Mouse (Mus musculus) limb, embryonic 10.5 days (tissue): Measurements from ENCODE around the gene Lamtor4. TPM values are rescaled to one million over a fixed set of nuclear protein-coding genes. Genes with fewer than 3 reads are reported as not detected.

ENCODE experiments used
- DNase-seq: peaks from one replicate; pipeline ENCODE4 v3.0.0-alpha.2; 2017; ENCODE audit warnings: low spot score
- H3K27ac ChIP-seq: fragments of 300-500 bp; sonication (generic); 2 replicates; pipeline ENCODE4 v1.5.1; 2016; ENCODE audit warnings: mild to moderate bottlenecking
- H3K27me3 ChIP-seq: fragments of 300-500 bp; sonication (generic); 2 replicates; pipeline ENCODE4 v1.6.1; 2016; ENCODE audit warnings: low read depth, mild to moderate bottlenecking; ENCODE audit not compliant: poor library complexity, severe bottlenecking
- H3K36me3 ChIP-seq: fragments of 300-500 bp; sonication (generic); 2 replicates; pipeline ENCODE4 v1.6.1; 2016; ENCODE audit warnings: mild to moderate bottlenecking, moderate library complexity
- H3K4me1 ChIP-seq: fragments of 300-500 bp; sonication (generic); 2 replicates; pipeline ENCODE4 v1.6.1; 2016
- H3K4me3 ChIP-seq: fragments of 300-500 bp; sonication (generic); 2 replicates; pipeline ENCODE4 v1.5.1; 2016; ENCODE audit warnings: mild to moderate bottlenecking, moderate library complexity
- H3K9me3 ChIP-seq: fragments of 300-500 bp; sonication (generic); replicated peaks from 2 replicates; pipeline ENCODE4 v1.6.1; 2016; ENCODE audit warnings: mild to moderate bottlenecking
- WGBS: fragments of 180-500 bp; shearing (Covaris S2); methylation state at CpG from one replicate; pipeline ENCODE4 v1.1.7; 2016; 5-methylcytosine and 5-hydroxymethylcytosine counted together
- polyA plus RNA-seq: library from polyadenylated mRNA; unstranded; fragments of >200 nt; fragmentation: Nextera tagmentation; extraction: Ambion mirVana; gene quantifications from 2 replicates; pipeline ENCODE4 v1.2.1, GENCODE M21; 2016

The Lamtor4 gene
- polyA plus RNA-seq, 1 experiment from 2014 or later: 39.7 TPM

GRCm38 (mm10) chr5:138279585-138280424 lies 24.5 kb downstream of the Lamtor4 start, which contains the start of the genes Gm43720, Gpc2 and Stag3:
Gene Gm43720 (minus strand): TSS chr5:138279958.
Gene Gpc2 (minus strand): TSS chr5:138280005.
Gene Stag3 (plus strand): TSS chr5:138280240.
- DNase-seq: peak; percentile 96
- H3K4me3 ChIP-seq: peak within 1 kb of the TSS; percentile 78
- H3K27ac ChIP-seq: peak within 1 kb of the TSS; percentile 92
- H3K27me3 ChIP-seq: no peaks in the 10 kb centered on the region
- peaks cover 46% of the 10 kb centered on the region for H3K4me1 ChIP-seq
- H3K36me3 ChIP-seq: peaks cover 39% of the 10 kb centered on the region
- WGBS: under 1% methylated on average over 56 of the region's 56 CpGs
- no peaks in the 10 kb centered on the region for H3K9me3 ChIP-seq

- H3K27ac ChIP-seq: peak overlapping the region; percentile 92
- no peaks in the 10 kb centered on the region for H3K27me3 ChIP-seq
- peak overlapping the region; percentile 78 for H3K4me3 ChIP-seq
These were observed 25.1 kb downstream of the Lamtor4 start for GRCm38 (mm10) chr5:138280425-138280768.

GRCm38 (mm10) chr5:138280829-138281228 lies 25.5 kb downstream of the Lamtor4 start:
- peaks cover 36% of the 10 kb centered on the region for H3K4me1 ChIP-seq
- DNase-seq: no peak
- H3K27ac ChIP-seq: no peak overlapping the region
- no peaks in the 10 kb centered on the region for H3K9me3 ChIP-seq
- no peak overlapping the region for H3K4me3 ChIP-seq
- H3K27me3 ChIP-seq: no peaks in the 10 kb centered on the region
- peaks cover 29% of the 10 kb centered on the region for H3K36me3 ChIP-seq
- 88% methylated on average over 15 of the region's 15 CpGs for WGBS

More at GRCm38 (mm10) chr5:138280425-138280768, 25.1 kb downstream of the Lamtor4 start:
- WGBS: 22% methylated on average over 26 of the region's 26 CpGs
- DNase-seq: no peak
- H3K9me3 ChIP-seq: no peaks in the 10 kb centered on the region
- H3K4me1 ChIP-seq: peaks cover 40% of the 10 kb centered on the region
- peaks cover 33% of the 10 kb centered on the region for H3K36me3 ChIP-seq

- H3K36me3 ChIP-seq: peaks cover 19% of the 10 kb centered on the region
- DNase-seq: no peak
- peaks cover 26% of the 10 kb centered on the region for H3K4me1 ChIP-seq
- 85% methylated on average over 2 of the region's 2 CpGs for WGBS
- no peak overlapping the region for H3K4me3 ChIP-seq
- no peaks in the 10 kb centered on the region for H3K27me3 ChIP-seq
- no peaks in the 10 kb centered on the region for H3K9me3 ChIP-seq
- H3K27ac ChIP-seq: no peak overlapping the region
These were observed 26.5 kb downstream of the Lamtor4 start for GRCm38 (mm10) chr5:138281798-138282197.

- Histone ChIP-seq H3K4me1 (peaks cover 10% of the 10 kb centered on the region), H3K27me3 (no peaks in the 10 kb centered on the region), H3K4me3 (no peak overlapping the region), H3K9me3 (no peaks in the 10 kb centered on the region), H3K27ac (no peak overlapping the region), H3K36me3 (peaks cover 1% of the 10 kb centered on the region)
- WGBS: 49% methylated on average over 1 of the region's 1 CpGs
- no peak for DNase-seq
These were observed 28.3 kb downstream of the Lamtor4 start for GRCm38 (mm10) chr5:138283540-138283939.

GRCm38 (mm10) chr5:138287861-138288260 lies 32.6 kb downstream of the Lamtor4 start:
- no peaks in the 10 kb centered on the region for H3K27me3 ChIP-seq
- no peak overlapping the region for H3K27ac ChIP-seq
- 80% methylated on average over 3 of the region's 3 CpGs for WGBS
- no peaks in the 10 kb centered on the region for H3K36me3 ChIP-seq
- H3K4me1 ChIP-seq: no peaks in the 10 kb centered on the region
- no peaks in the 10 kb centered on the region for H3K9me3 ChIP-seq
- no peak for DNase-seq
- no peak overlapping the region for H3K4me3 ChIP-seq

- WGBS: 76% methylated on average over 1 of the region's 1 CpGs
- Histone ChIP-seq H3K4me1 (no peaks in the 10 kb centered on the region), H3K36me3 (no peaks in the 10 kb centered on the region), H3K4me3 (no peak overlapping the region), H3K27me3 (no peaks in the 10 kb centered on the region), H3K27ac (no peak overlapping the region), H3K9me3 (no peaks in the 10 kb centered on the region)
- DNase-seq: no peak
These were observed 36.4 kb downstream of the Lamtor4 start for GRCm38 (mm10) chr5:138291638-138292037.

GRCm38 (mm10) chr5:138294158-138294557 lies 38.9 kb downstream of the Lamtor4 start:
- no peaks in the 10 kb centered on the region for H3K4me1 ChIP-seq
- DNase-seq: no peak
- no peak overlapping the region for H3K27ac ChIP-seq
- no peaks in the 10 kb centered on the region for H3K9me3 ChIP-seq
- no peak overlapping the region for H3K4me3 ChIP-seq
- no peaks in the 10 kb centered on the region for H3K27me3 ChIP-seq
- H3K36me3 ChIP-seq: no peaks in the 10 kb centered on the region

GRCm38 (mm10) chr5:138299613-138300012 lies 44.3 kb downstream of the Lamtor4 start:
- DNase-seq: no peak
- no peaks in the 10 kb centered on the region for H3K9me3 ChIP-seq
- no peaks in the 10 kb centered on the region for H3K4me1 ChIP-seq
- no peaks in the 10 kb centered on the region for H3K27me3 ChIP-seq
- H3K36me3 ChIP-seq: no peaks in the 10 kb centered on the region
- H3K4me3 ChIP-seq: no peak overlapping the region
- H3K27ac ChIP-seq: no peak overlapping the region
- WGBS: 81% methylated on average over 2 of the region's 2 CpGs

Other genes starting within 250 kb of the Lamtor4 start
- gene Smok3a, start 234.2 kb upstream of the Lamtor4 start, polyA plus RNA-seq: not detected in 2 replicates
- not detected in 2 replicates for gene Smok3b, start 234.1 kb upstream of the Lamtor4 start, polyA plus RNA-seq
- gene Smok3c, start 202.3 kb upstream of the Lamtor4 start, polyA plus RNA-seq: not detected in 2 replicates
- gene Zkscan1, start 170.4 kb upstream of the Lamtor4 start, polyA plus RNA-seq: 24.5 and 29.4 TPM in 2 replicates
- 87.1 and 97.2 TPM in 2 replicates for gene Zscan21, start 138.6 kb upstream of the Lamtor4 start, polyA plus RNA-seq
- gene Zfp113, start 99.7 kb upstream of the Lamtor4 start, polyA plus RNA-seq: 29.7 and 36.3 TPM in 2 replicates
- gene Cops6, start 94.4 kb upstream of the Lamtor4 start, polyA plus RNA-seq: 381 and 386 TPM in 2 replicates
- gene Ap4m1, start 83.5 kb upstream of the Lamtor4 start, polyA plus RNA-seq: 26.4 and 32.0 TPM in 2 replicates
- 384 and 399 TPM in 2 replicates for gene Mcm7, start 83.1 kb upstream of the Lamtor4 start, polyA plus RNA-seq
- 133 and 145 TPM in 2 replicates for gene Taf6, start 68.0 kb upstream of the Lamtor4 start, polyA plus RNA-seq
- gene Cnpy4, start 68.0 kb upstream of the Lamtor4 start, polyA plus RNA-seq: 54.6 and 60.4 TPM in 2 replicates
- gene Mblac1, start 61.2 kb upstream of the Lamtor4 start, polyA plus RNA-seq: 6.6 and 9.5 TPM in 2 replicates
- not detected in 2 replicates for gene Nxpe5, start 29.6 kb upstream of the Lamtor4 start, polyA plus RNA-seq
- 5.4 and 6.3 TPM in 2 replicates for gene BC037034, start 8.6 kb downstream of the Lamtor4 start, polyA plus RNA-seq
- gene Gal3st4, start 17.4 kb downstream of the Lamtor4 start, polyA plus RNA-seq: 3.3 and 3.7 TPM in 2 replicates
- 0.08 and 0.18 TPM in 2 replicates for gene Gm43720, start 24.5 kb downstream of the Lamtor4 start, polyA plus RNA-seq
- gene Gpc2, start 24.5 kb downstream of the Lamtor4 start, polyA plus RNA-seq: 36.5 and 54.3 TPM in 2 replicates
- gene Stag3, start 24.8 kb downstream of the Lamtor4 start, polyA plus RNA-seq: 4.7 and 6.7 TPM in 2 replicates
- gene Pvrig, start 86.5 kb downstream of the Lamtor4 start, polyA plus RNA-seq: not detected in 2 replicates
- gene Zfp157, start 186.0 kb downstream of the Lamtor4 start, polyA plus RNA-seq: 34.5 and 45.1 TPM in 2 replicates